Mouse (Mus musculus) testis, postnatal 10 days (tissue): ENCODE results near the gene Gm9857.

Experiments used
- DNase-seq: peaks from one replicate; pipeline ENCODE4 v3.0.0; 2021; ENCODE audit warnings: low spot score

Gm9857 gene

GRCm38 (mm10) chr3:108925677-108926076, 14.6 kb downstream of the Gm9857 start:
- no peak for DNase-seq

GRCm38 (mm10) chr3:108921822-108922221, 18.4 kb downstream of the Gm9857 start:
- DNase-seq = peak; percentile 27

DNA sequence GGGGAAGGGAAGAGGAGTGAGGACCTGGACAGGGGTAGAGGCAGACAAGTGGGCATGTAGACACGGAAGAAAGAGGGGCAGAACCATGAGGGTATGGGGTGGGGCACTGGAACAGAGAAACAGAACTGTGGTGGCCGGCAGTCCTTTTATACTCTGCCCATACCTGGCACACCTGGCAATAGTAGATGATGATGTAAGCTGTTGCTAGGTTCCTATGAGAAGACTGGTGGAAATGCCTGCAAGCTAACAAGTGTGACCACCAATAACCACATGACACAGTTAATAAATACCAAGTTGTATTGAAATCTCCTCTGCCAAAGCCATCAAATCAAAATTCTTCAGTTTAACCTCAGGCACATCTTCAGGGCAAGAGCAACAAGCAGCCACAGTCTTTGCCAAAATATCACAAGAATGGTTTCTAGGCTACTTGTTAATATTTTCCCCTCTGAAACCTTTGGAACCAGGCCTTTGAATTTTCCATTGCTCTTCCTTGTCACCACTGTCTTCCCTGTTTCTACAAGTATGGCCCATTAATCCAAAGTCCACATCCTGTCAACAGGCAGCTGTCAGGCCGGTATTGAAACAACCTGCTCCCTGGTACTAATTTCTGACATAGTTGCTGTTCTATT, 19.7 kb downstream of the Gm9857 start:
- peak; percentile 8 for DNase-seq

DNA sequence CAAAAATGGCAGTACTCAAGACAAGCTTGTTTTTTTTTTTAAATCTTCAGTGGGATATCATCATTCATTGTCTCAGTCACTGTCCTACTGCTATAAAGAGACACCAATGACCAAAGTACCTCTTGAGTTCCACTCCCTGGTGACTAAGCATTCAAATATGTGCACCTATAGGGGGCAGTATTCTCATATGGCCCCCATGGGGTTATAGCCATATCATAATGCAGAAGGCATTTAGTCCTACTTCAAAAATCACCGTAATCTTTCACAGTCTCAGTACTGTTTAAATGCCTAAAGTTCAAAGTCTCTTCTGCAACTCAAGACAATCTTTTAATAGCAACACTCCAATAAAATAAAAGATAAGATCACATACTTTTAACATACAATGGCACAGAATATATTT, 21.4 kb downstream of the Gm9857 start:
- DNase-seq = no peak

GRCm38 (mm10) chr3:108917986-108918385, 22.3 kb downstream of the Gm9857 start:
- DNase-seq = no peak

DNA sequence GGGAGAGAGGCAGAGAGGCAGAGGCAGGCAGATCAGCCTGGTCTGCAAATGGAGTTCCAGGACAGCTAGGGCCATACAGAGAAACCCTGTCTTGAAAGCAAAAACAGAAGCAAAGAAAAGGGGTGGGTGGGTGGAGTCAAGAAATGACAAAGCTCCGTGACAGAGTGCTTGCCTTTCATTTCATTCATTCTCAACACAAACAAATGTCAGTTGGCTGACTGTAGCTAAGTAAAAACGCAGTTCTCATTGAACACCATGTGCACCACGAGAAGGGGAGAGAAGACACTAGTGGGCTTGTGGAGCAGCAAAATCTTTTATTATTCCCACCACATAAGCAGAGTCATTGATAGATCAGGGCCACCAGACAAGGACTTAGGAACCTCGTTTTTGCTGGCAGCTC, 23.4 kb downstream of the Gm9857 start:
- DNase-seq = no peak

GRCm38 (mm10) chr3:108915999-108916398, 24.2 kb downstream of the Gm9857 start:
- no peak for DNase-seq

DNA sequence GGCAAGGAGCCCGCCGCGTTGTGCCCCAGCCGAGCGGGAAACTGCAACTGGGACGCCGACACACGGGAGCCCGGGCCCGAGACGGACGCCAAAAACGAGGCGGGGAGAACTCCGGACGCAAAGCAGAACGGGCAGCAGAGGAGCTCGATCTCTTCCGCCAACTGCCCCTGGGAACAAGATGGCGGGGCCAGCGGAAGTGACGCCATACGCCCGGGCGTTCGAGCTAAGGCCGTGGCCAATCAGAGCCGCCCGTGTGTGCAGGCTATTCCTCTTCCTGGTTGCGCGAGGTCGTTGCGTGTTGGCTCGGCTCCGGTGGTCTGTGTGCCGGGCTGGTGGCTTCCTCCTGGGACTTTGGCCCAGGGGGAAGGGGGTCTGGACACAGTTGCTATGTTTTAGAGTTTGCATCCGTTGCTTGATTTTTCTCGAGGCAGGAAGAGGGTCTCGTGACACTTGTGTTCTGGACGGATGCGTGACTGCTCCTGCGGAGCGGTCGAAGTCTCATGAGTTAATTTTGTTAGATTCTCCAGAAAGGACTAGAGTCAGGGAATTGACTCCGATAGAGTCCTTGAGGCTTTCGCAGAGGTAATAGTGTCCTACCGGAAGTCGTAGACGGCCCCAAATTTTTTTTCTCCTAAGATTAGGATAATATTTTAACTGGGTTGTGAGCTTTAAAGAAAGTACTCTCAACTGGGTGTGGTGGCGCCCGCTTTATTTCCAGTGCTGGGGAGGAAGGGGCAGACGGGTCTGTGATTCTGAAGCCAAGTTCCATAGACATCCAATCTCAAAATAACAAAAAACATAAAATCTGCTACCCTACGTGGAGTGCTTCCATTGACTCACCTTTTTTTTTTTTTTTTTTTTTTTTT, 28.5 kb downstream of the Gm9857 start, which contains the start of gene Prpf38b:
Prpf38b (minus strand) TSS at position 180 of the 866 bp plus-strand sequence.
- peak; percentile 93 for DNase-seq

DNA sequence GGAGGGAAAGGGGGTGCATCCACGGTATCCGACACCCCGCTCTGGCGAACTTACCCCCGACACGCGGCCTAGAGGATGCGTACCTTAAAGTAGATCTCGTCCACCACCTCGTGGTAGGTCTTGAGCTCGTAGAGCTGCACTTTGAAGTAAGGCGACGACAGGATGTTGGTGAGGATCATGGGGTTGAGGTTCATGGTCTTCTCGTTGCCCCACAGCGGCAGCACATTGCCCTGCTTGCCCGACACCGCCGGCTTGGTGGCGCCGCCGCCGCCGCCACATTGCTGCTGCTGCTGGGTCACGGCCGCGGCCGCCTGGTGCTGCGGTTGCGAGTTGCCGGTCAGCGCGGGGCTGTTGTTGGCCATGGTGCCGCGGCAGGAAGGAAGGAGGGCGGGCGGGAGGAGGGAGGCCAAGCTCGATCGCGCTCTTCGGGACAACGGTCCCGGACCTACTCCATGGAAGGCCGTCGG, 29.1 kb downstream of the Gm9857 start:
- DNase-seq = peak; percentile 70

DNA sequence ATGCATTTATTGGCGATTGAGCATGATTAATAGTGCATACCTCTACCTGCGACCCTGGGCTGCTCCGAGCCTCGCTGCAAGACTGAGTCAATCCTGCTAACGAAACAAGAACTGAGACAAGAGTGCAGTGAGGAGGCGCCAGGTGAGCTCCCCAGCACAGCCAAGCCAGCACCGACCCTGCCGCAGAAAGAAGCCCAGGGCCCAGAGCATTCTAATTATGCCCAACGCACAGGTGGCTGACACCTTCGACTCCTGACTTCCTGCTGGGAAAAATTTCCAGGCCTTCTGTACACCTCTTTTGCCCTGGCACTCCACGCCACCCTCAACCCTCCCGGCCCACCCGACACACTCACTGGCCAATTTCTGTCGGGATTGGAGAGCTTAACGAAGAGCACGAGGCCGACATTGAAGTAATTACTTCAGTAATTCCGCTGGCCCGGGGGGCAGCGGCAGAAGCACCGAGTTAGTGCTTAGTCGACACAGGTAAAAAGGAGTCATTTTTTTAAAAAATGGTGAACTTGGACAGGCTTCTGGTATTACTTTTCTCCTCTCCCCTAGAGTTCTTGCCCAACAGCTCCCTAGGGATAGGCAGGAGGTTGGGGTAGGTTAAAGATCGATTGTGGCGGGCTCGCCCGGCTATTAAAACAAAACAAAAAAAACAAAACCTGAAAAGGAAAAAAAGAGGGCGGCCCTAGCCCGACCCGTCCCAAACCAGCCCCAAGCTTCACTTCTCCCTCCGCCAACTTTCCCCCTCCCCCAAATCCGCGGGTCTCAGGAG, 29.8 kb downstream of the Gm9857 start:
- no peak for DNase-seq

DNA sequence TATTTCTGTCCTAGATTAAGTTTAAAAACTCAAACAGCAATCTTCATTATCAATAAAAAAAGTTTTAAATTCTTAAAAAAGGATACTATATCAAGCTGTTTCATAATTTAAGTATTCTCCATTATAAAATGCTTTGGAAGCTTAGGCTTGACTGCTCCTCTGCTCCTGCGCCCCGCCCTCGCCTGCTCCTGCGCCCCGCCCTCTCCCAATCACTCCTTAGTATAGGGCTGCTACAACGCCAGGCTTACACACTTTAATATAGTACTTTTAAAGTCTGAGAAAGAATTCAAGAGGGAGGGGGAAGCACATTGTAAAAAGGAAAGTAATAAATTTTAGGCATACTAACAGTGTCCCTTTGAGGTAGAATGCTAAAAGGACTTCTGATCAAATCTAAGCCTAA, 37.3 kb downstream of the Gm9857 start:
- DNase-seq = no peak

DNA sequence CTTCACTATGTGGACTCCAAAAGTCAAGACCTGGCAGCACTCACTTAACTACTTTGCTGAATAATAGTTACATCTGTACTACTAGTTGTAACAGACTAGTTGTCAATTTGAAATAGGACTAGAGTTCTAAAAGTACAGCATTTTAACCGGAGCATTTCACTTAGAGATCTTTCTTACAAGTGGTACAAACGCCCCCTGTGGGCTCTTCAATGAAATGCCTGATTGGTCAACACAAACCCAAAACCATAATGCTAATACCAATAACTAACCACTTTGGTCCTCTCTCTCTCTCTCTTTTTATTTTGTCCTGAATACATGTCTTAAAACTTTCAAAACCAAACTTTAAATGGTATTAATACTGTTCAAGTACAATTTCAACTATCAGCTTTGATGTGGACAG, 38.2 kb downstream of the Gm9857 start:
- no peak for DNase-seq

DNA sequence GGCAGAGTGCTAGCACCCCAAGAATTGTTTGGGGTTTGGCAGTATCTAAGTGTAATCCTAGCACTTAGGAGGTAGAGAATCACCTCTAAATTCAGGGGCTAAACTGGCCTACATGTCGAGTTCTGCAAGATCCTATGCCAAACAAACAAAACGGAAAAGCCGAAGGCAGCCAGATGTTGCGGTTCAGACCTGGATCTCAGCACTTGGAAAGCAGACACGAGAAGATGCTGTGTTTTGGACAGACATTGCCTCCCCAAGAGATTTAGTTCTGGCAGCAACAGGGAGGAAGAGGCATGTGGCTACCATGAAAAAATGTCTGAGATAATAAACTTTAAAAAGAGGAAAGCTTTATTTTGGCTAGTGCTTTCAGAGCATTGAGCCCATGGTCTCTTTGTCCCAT, 39.6 kb downstream of the Gm9857 start:
- no peak for DNase-seq

DNA sequence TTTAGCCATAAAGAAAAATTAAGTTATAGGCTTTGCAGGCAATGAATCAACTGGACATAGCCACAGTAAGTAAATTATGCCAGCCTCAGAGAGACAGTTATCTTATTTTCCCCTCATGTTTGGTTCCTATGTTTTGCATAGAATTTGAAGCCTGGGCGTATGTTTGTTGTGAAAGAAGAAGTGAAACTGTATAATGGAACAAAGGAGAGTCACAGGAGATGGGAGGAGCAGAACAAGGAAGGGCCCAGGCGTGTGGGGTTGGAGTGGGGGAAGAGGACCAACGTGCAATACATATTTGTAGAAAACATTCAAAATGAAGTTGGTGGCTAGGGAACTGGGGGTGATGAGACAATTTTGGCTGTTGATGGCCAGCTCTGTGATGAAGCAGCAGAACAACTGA, 40.1 kb downstream of the Gm9857 start:
- DNase-seq = no peak

DNA sequence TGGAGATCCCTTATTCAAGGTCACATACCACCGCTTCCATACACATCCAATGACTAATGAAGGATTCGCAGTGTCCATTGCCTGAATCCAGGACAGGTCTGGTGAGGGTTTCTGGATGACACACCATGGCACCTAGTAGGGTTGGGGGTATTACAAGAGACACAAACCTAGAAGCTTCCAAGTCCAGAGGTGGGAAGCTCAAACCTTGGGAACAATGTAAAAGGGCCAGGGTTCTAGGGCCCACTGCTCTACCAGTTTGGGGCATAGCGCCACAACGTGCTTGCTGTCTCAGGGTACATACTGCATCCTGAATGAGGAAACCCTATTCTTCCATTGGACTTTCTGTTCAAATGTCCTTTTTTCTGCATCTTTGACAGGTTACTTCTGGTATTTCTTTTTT, 41.6 kb downstream of the Gm9857 start:
- no peak for DNase-seq

DNA sequence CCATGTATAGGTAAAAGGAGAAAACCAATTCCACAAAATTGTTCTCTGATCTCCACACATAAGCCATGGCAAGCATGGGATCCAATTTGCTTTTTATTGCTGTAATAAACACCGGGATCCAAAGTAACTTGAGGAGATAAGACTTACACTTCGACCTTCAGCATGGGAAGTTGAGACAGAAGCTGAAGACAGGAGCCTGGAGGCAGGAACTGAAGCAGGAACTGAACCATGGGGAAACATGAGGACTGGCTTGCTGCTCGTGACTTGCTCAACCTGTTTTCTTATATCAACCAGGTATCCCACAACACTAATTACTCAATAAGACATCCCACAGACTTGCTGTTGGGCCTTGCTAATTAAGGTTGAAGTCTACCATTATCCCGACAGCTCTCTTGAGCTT, 47.3 kb downstream of the Gm9857 start:
- DNase-seq = no peak

- DNase-seq = no peak
These were observed 48.2 kb downstream of the Gm9857 start for GRCm38 (mm10) chr3:108892080-108892479.
